27 mouse cellular contexts compared by ENCODE assay signal in genomic region chr10:117671266-117671665, GRCm38 (mm10).
"Had no signal": no experiment of that assay in that cellular context is flagged by ENCODE, and none has a peak within 500 bp of the region (broad histone marks: within the 10 kb centered on the region; RNA-seq: fewer than 3 reads in every experiment).

No protein-coding gene starts in this region.

- H3K27ac ChIP-seq: limb, embryonic 13.5 days; limb, embryonic 15.5 days; liver, embryonic 12.5 days; liver, embryonic 13.5 days; liver, embryonic 14.5 days; liver, embryonic 15.5 days; lung, embryonic 15.5 days; macrophage; midbrain, embryonic 10.5 days; midbrain, embryonic 12.5 days; midbrain, embryonic 13.5 days; midbrain, embryonic 15.5 days had no signal

- H3K4me3 ChIP-seq: limb, embryonic 10.5 days; limb, embryonic 12.5 days; limb, embryonic 13.5 days; limb, embryonic 15.5 days; liver, embryonic 12.5 days; liver, embryonic 13.5 days; liver, embryonic 15.5 days; lung, embryonic 15.5 days; megakaryocyte, embryonic 14.5 days; midbrain, embryonic 10.5 days; midbrain, embryonic 12.5 days; midbrain, embryonic 13.5 days; midbrain, embryonic 15.5 days; myocyte had no signal

- DNase-seq: left cerebral cortex, postnatal 4 days; liver; liver, embryonic 13.5 days; liver, postnatal 0 days; lung, adult 18-20 months; lung, adult 2 months; lung, embryonic 14.5 days; lung, postnatal 10 days; lung, postnatal 14 days; lung, postnatal 36 days; lung, postnatal 4 days; midbrain, embryonic 14.5 days had no signal
